Mouse (Mus musculus): Measurements from ENCODE around the gene Aarsd1. TPM values are rescaled to one million over a fixed set of nuclear protein-coding genes. Genes with fewer than 3 reads are reported as not detected.
A peak's percentile ranks its signal among the peaks of the same experiment; 100 is the strongest.
"Not testable (repeated sequence)": the region's sequence is repeated elsewhere in the genome, so short reads cannot be mapped to it uniquely, and the experiment has no call there.

The Aarsd1 gene
- polyA plus RNA-seq, 1 experiment from 2014 or later = 99.5 TPM

DNA sequence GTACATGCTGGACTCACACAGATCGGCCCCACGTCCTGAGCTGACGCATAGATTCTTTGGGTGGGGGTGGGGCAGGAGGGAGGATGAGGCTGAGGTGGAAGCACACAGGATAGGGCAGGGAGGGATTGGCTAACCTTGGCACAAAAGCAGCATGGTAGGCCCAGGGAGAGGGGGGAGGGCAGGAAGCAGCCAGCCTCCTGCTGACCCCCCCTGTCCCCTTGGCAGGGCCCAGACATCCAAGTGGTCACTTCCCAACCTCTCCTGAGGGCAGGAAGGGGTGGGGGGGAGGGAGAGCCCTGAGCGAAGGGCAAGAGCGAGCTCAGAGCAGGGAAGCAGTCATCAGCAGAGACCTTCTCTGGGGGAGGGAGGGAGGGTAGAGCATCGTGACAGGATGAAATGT, 42.3 kb upstream of the Aarsd1 start:
- peaks cover 27% of the 10 kb centered on the region for H3K4me1 ChIP-seq (replicated peaks; ENCODE audit: control insufficient read depth, insufficient read depth, low read length)
- H3K9ac ChIP-seq (replicated peaks; ENCODE audit: low read depth, low read length) = no peak overlapping the region
- WGBS = 54% methylated on average over 6 of the region's 6 CpGs
- no peak overlapping the region for H3K4me2 ChIP-seq (ENCODE audit: low read length)
- H3K36me3 ChIP-seq (ENCODE audit: control insufficient read depth, insufficient read depth) = peaks cover 23% of the 10 kb centered on the region
- no peaks in the 10 kb centered on the region for H3K27me3 ChIP-seq (replicated peaks; ENCODE audit: control insufficient read depth, insufficient read depth, low read length)
- H3K9me3 ChIP-seq (ENCODE audit: control insufficient read depth, low read length) = no peaks in the 10 kb centered on the region
- 0 out of 2 replicates have a peak, but pooled peaks have one; percentile 11 for ATAC-seq
- H3K27ac ChIP-seq (ENCODE audit: low read length) = no peak overlapping the region
- no peak overlapping the region for H3K4me3 ChIP-seq (replicated peaks; ENCODE audit: low read length)

DNA sequence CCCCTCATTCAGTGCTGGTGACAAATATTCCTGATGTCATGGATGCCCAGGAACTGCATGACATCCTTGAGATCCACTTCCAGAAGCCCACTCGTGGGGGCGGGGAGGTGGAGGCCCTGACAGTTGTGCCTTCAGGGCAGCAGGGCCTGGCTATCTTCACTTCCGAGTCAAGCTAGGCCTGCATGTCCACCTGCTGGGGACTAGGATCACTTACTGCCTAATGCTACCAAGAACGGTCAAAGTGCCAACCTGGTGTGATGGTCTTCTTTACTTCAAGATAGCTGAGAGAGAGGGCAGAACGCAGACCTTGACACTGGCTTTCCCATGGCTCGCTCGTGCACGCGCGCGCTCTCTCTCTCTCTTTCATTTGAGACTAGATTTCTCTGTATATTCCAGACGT, 40.8 kb upstream of the Aarsd1 start:
- no peak overlapping the region for H3K27ac ChIP-seq (ENCODE audit: low read length)
- H3K27me3 ChIP-seq (replicated peaks; ENCODE audit: control insufficient read depth, insufficient read depth, low read length) = no peaks in the 10 kb centered on the region
- H3K4me2 ChIP-seq (ENCODE audit: low read length) = no peak overlapping the region
- no peak overlapping the region for H3K9ac ChIP-seq (replicated peaks; ENCODE audit: low read depth, low read length)
- H3K4me1 ChIP-seq (replicated peaks; ENCODE audit: control insufficient read depth, insufficient read depth, low read length) = peaks cover 17% of the 10 kb centered on the region
- WGBS = 91% methylated on average over 12 of the region's 12 CpGs
- no peaks in the 10 kb centered on the region for H3K9me3 ChIP-seq (ENCODE audit: control insufficient read depth, low read length)
- no peak overlapping the region for H3K4me3 ChIP-seq (replicated peaks; ENCODE audit: low read length)
- no peak for ATAC-seq
- H3K36me3 ChIP-seq (ENCODE audit: control insufficient read depth, insufficient read depth) = peaks cover 23% of the 10 kb centered on the region

DNA sequence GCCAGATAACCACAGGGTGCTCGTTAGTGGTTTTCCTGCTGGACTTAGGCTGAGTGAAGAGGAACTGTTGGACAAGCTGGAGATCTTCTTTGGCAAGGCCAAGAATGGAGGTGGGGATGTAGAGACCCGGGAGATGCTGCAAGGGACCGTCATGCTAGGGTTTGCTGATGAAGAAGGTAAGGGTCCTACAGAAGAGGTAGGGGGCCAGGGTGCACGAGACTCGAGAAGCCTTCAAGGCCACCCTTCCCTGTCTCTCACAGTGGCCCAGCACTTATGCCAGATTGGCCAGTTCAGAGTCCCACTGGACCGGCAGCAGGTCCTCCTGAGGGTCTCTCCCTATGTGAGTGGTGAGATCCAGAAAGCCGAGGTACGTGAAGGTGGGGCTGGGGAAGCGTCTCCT, 40.2 kb upstream of the Aarsd1 start:
- H3K27ac ChIP-seq (ENCODE audit: low read length) = no peak overlapping the region
- WGBS = 89% methylated on average over 9 of the region's 9 CpGs
- no peaks in the 10 kb centered on the region for H3K9me3 ChIP-seq (ENCODE audit: control insufficient read depth, low read length)
- no peak overlapping the region for H3K4me2 ChIP-seq (ENCODE audit: low read length)
- no peak for ATAC-seq
- no peaks in the 10 kb centered on the region for H3K27me3 ChIP-seq (replicated peaks; ENCODE audit: control insufficient read depth, insufficient read depth, low read length)
- peaks cover 11% of the 10 kb centered on the region for H3K4me1 ChIP-seq (replicated peaks; ENCODE audit: control insufficient read depth, insufficient read depth, low read length)
- peaks cover 23% of the 10 kb centered on the region for H3K36me3 ChIP-seq (ENCODE audit: control insufficient read depth, insufficient read depth)
- H3K9ac ChIP-seq (replicated peaks; ENCODE audit: low read depth, low read length) = no peak overlapping the region
- no peak overlapping the region for H3K4me3 ChIP-seq (replicated peaks; ENCODE audit: low read length)

DNA sequence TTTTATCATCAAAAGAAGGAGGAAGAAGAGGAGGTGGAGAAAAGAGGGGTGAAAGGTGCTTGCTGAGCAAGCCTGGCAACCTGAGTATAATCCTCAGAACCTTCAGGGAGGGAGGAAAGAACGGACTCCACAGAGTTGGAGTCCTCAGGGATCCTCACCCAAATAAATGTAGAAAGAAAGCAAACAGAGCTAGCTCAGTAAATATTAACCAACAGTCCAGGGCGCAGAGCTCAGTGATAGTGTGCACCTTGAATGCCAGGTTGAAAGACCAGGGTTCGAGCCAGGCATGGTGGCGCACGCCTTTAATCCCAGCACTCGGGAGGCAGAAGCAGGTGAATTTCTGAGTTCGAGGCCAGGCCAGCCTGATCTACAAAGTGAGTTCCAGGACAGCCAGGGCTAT, 38.2 kb upstream of the Aarsd1 start:
- peaks cover 6% of the 10 kb centered on the region; the same call in 1 of the 2 replicates for H3K4me1 ChIP-seq (replicated peaks; ENCODE audit: control insufficient read depth, insufficient read depth, low read length)
- no peak overlapping the region for H3K4me3 ChIP-seq (replicated peaks; ENCODE audit: low read length)
- H3K27me3 ChIP-seq (replicated peaks; ENCODE audit: control insufficient read depth, insufficient read depth, low read length) = no peaks in the 10 kb centered on the region
- no peak overlapping the region for H3K4me2 ChIP-seq (ENCODE audit: low read length)
- H3K9me3 ChIP-seq (ENCODE audit: control insufficient read depth, low read length) = no peaks in the 10 kb centered on the region
- 90% methylated on average over 7 of the region's 7 CpGs for WGBS
- peaks cover 16% of the 10 kb centered on the region for H3K36me3 ChIP-seq (ENCODE audit: control insufficient read depth, insufficient read depth)
- H3K27ac ChIP-seq (ENCODE audit: low read length) = no peak overlapping the region
- no peak overlapping the region for H3K9ac ChIP-seq (replicated peaks; ENCODE audit: low read depth, low read length)
- no peak for ATAC-seq

DNA sequence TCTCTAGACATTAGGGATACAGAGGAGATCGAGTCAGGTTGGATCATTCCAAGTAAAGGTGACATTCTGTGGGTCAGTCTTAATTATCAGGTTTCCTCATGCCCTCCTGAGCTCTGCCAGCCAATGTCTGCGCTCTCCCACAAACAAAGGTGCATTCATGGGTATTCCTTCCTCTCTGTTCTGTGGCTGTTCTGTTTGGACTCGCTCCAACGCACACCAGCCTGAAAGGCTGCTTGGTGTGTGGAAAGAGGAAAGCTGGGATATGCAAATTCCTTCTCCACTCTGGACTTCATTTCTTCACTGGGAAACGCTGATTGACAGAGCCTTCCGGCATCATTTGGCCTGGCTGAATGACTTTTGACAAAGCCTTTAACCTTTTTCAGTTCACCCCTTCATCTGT, 37.3 kb upstream of the Aarsd1 start:
- no peak overlapping the region for H3K4me2 ChIP-seq (ENCODE audit: low read length)
- peaks cover 7% of the 10 kb centered on the region for H3K36me3 ChIP-seq (ENCODE audit: control insufficient read depth, insufficient read depth)
- ATAC-seq = peak; percentile 46; the same call in 1 of the 2 replicates
- no peak overlapping the region for H3K27ac ChIP-seq (ENCODE audit: low read length)
- H3K4me3 ChIP-seq (replicated peaks; ENCODE audit: low read length) = no peak overlapping the region
- 11% methylated on average over 6 of the region's 6 CpGs for WGBS
- no peak overlapping the region for H3K9ac ChIP-seq (replicated peaks; ENCODE audit: low read depth, low read length)
- peaks cover 6% of the 10 kb centered on the region; the same call in 1 of the 2 replicates for H3K4me1 ChIP-seq (replicated peaks; ENCODE audit: control insufficient read depth, insufficient read depth, low read length)
- H3K27me3 ChIP-seq (replicated peaks; ENCODE audit: control insufficient read depth, insufficient read depth, low read length) = no peaks in the 10 kb centered on the region
- no peaks in the 10 kb centered on the region for H3K9me3 ChIP-seq (ENCODE audit: control insufficient read depth, low read length)

DNA sequence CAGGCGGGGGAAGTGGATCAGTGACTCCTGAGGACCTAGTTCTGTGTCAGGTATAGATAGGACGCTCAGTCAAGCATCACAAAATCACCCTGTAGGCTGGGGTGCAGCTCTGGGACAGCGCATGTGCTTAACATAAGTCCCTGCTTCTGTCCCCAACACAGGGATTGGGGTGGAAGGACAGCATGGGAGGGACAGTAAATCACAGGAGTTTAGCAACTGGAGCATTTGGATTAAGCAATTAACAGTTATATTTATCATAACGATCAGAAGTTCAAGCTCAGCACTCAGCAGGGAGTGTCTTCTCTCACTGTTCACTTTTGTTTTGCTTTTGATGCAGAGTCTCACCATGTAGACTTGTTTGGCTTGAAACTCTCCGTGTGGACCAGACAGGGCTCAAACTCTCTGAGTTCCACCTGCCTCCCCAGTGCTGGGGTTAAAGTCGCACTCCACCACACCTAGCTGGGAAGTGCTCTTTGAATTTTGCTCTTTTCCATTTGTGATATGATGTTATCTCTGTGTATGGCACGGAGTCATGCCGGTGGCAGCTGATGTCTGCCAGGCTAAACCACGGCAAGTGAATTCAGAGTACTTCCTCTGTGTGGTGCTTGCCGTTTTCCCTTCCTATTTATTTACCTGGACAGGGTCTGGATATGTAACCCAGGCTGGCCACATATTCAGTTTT, 34.8 kb upstream of the Aarsd1 start:
- WGBS = 70% methylated on average over 10 of the region's 10 CpGs
- Histone ChIP-seq H3K27ac (ENCODE audit: low read length) (no peak overlapping the region), H3K4me2 (ENCODE audit: low read length) (no peak overlapping the region), H3K4me1 (replicated peaks; ENCODE audit: control insufficient read depth, insufficient read depth, low read length) (peaks cover 6% of the 10 kb centered on the region; the same call in 1 of the 2 replicates), H3K9ac (replicated peaks; ENCODE audit: low read depth, low read length) (no peak overlapping the region), H3K36me3 (ENCODE audit: control insufficient read depth, insufficient read depth) (no peaks in the 10 kb centered on the region), H3K9me3 (ENCODE audit: control insufficient read depth, low read length) (no peaks in the 10 kb centered on the region), H3K27me3 (replicated peaks; ENCODE audit: control insufficient read depth, insufficient read depth, low read length) (no peaks in the 10 kb centered on the region), H3K4me3 (replicated peaks; ENCODE audit: low read length) (no peak overlapping the region)
- ATAC-seq = no peak

DNA sequence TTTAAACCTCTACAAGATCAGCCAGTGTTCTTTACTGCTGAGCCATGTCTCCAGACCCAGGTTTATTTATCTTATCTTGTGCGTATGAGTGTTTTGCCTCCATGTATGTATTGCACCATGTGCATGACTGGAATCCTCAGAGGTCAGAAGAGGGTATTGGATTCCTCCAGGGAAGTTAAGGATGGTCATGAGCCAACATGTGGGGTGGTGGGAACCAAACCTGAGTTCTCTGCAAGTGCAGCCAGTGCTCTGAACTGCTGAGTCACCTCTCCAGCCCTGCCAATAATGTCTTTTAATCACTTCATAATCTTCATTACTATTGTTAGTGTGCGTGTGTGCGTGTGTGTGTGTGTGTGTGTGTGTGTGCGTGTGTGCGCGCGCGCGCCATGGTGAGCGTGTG, 34.1 kb upstream of the Aarsd1 start:
- Histone ChIP-seq H3K27ac (ENCODE audit: low read length) (no peak overlapping the region), H3K36me3 (ENCODE audit: control insufficient read depth, insufficient read depth) (no peaks in the 10 kb centered on the region), H3K9me3 (ENCODE audit: control insufficient read depth, low read length) (no peaks in the 10 kb centered on the region), H3K9ac (replicated peaks; ENCODE audit: low read depth, low read length) (no peak overlapping the region), H3K27me3 (replicated peaks; ENCODE audit: control insufficient read depth, insufficient read depth, low read length) (no peaks in the 10 kb centered on the region), H3K4me3 (replicated peaks; ENCODE audit: low read length) (no peak overlapping the region), H3K4me2 (ENCODE audit: low read length) (no peak overlapping the region), H3K4me1 (replicated peaks; ENCODE audit: control insufficient read depth, insufficient read depth, low read length) (peaks cover 6% of the 10 kb centered on the region; the same call in 1 of the 2 replicates)
- WGBS = 96% methylated on average over 10 of the region's 10 CpGs
- ATAC-seq = no peak

DNA sequence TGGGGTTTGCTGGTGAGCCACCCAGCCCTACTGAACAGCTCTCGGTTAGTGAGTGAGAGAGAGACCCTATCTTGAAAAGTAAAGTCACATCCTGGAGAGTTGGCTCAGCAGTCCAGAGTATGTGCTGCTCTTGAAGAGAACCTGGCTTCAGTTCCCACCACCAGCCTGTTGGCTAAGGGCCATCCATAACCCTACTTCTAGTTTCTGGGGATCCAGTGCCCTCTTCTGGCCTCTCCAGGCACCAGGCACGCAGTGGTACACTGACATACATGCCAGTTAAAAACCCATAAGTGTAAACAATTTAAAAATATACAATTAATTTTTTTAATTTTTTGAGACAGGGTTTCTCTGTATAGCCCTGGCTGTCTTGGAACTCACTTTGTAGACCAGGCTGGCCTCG, 33.0 kb upstream of the Aarsd1 start:
- H3K27ac ChIP-seq (ENCODE audit: low read length) = no peak overlapping the region
- 74% methylated on average over 3 of the region's 3 CpGs for WGBS
- no peak overlapping the region for H3K9ac ChIP-seq (replicated peaks; ENCODE audit: low read depth, low read length)
- ATAC-seq = no peak
- H3K4me1 ChIP-seq (replicated peaks; ENCODE audit: control insufficient read depth, insufficient read depth, low read length) = peaks cover 6% of the 10 kb centered on the region; the same call in 1 of the 2 replicates
- no peaks in the 10 kb centered on the region for H3K27me3 ChIP-seq (replicated peaks; ENCODE audit: control insufficient read depth, insufficient read depth, low read length)
- H3K4me3 ChIP-seq (replicated peaks; ENCODE audit: low read length) = no peak overlapping the region
- H3K36me3 ChIP-seq (ENCODE audit: control insufficient read depth, insufficient read depth) = 0 out of 2 replicates have a peak, but pooled peaks cover 3% of the 10 kb centered on the region
- H3K4me2 ChIP-seq (ENCODE audit: low read length) = no peak overlapping the region
- H3K9me3 ChIP-seq (ENCODE audit: control insufficient read depth, low read length) = no peaks in the 10 kb centered on the region

DNA sequence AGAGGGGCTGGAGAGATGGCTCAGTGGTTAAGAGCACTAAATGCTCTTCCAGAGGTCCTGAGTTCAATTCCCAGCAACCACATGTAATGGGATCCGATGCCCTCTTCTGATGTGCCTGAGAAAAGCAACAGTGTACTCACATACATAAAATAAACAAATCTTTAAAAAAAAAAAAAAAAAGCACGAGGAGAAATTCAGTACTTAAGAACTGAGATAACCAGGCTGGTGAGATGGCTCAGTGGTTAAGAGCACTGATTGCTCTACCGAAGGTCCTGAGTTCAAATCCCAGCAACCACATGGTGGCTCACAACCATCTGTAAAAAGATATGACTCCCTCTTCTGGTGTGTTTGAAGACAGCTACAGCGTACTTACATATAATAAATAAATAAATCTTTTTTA, 32.2 kb upstream of the Aarsd1 start:
- H3K27me3 ChIP-seq (replicated peaks; ENCODE audit: control insufficient read depth, insufficient read depth, low read length); H3K4me2 ChIP-seq (ENCODE audit: low read length); H3K9ac ChIP-seq (replicated peaks; ENCODE audit: low read depth, low read length); H3K4me1 ChIP-seq (replicated peaks; ENCODE audit: control insufficient read depth, insufficient read depth, low read length); H3K36me3 ChIP-seq (ENCODE audit: control insufficient read depth, insufficient read depth); ATAC-seq; H3K4me3 ChIP-seq (replicated peaks; ENCODE audit: low read length); H3K27ac ChIP-seq (ENCODE audit: low read length); H3K9me3 ChIP-seq (ENCODE audit: control insufficient read depth, low read length): not testable (repeated sequence)
- WGBS = 93% methylated on average over 4 of the region's 4 CpGs
